Mouse (Mus musculus) neural tube, embryonic 11.5 days (tissue): ENCODE measurements around the gene Snx29. TPM values are rescaled to one million over a fixed set of nuclear protein-coding genes. Genes with fewer than 3 reads are reported as not detected.

Source experiments
- ATAC-seq: fragments of 200-750 bp; cut with Nextera tagmentation; 2 replicates; pipeline ENCODE4 v1.8.0; 2017; ENCODE audit warnings: moderate number of reproducible peaks, mild to moderate bottlenecking, moderate TSS enrichment, moderate library complexity; ENCODE audit not compliant: insufficient read depth, low FRiP score, low TSS enrichment
- DNase-seq: peaks from one replicate; pipeline ENCODE4 v3.0.0-alpha.2; 2015; ENCODE audit warnings: low spot score
- H3K27ac ChIP-seq: fragments of 300-500 bp; sonication (generic); 2 replicates; pipeline ENCODE4 v1.5.1; 2014; ENCODE audit warnings: low read depth, mild to moderate bottlenecking, low read length
- H3K27me3 ChIP-seq: fragments of 300-500 bp; sonication (generic); 2 replicates; pipeline ENCODE4 v1.6.1; 2014; ENCODE audit warnings: mild to moderate bottlenecking, low read length, mixed read lengths; ENCODE audit not compliant: control insufficient read depth, insufficient read depth
- H3K36me3 ChIP-seq: fragments of 300-500 bp; sonication (generic); 2 replicates; pipeline ENCODE4 v1.6.1; 2014; ENCODE audit warnings: mild to moderate bottlenecking, low read length, moderate library complexity, mixed read lengths; ENCODE audit not compliant: control insufficient read depth, insufficient read depth
- H3K4me1 ChIP-seq: fragments of 300-500 bp; sonication (generic); 2 replicates; pipeline ENCODE4 v1.6.1; 2014; ENCODE audit warnings: low read length, mixed read lengths; ENCODE audit not compliant: control insufficient read depth, insufficient read depth
- H3K4me2 ChIP-seq: fragments of 300-500 bp; sonication (generic); 2 replicates; pipeline ENCODE4 v1.6.1; 2014; ENCODE audit warnings: low read depth, mild to moderate bottlenecking, moderate library complexity
- H3K4me3 ChIP-seq: fragments of 300-500 bp; sonication (generic); 2 replicates; pipeline ENCODE4 v1.5.1; 2014; ENCODE audit warnings: low read depth, low read length
- H3K9ac ChIP-seq: fragments of 300-500 bp; sonication (generic); 2 replicates; pipeline ENCODE4 v1.6.1; 2014; ENCODE audit warnings: mild to moderate bottlenecking, low read length
- H3K9me3 ChIP-seq: fragments of 300-500 bp; sonication (generic); 2 replicates; pipeline ENCODE4 v1.6.1; 2016; ENCODE audit warnings: low read length; ENCODE audit not compliant: control insufficient read depth
- WGBS: fragments of 180-500 bp; shearing (Covaris S2); extraction: QIAGEN DNeasy Blood & Tissue Kit; methylation state at CpG from one replicate; pipeline ENCODE4 v1.1.7; 2014; 5-methylcytosine and 5-hydroxymethylcytosine counted together
- polyA plus RNA-seq: library from polyadenylated mRNA; unstranded; fragments of >200 nt; fragmentation: Nextera tagmentation; extraction: Ambion mirVana; gene quantifications from 2 replicates; pipeline ENCODE4 v1.2.1, GENCODE M21; 2014

Gene Snx29
- polyA plus RNA-seq, 1 experiment from 2014 or later, result 10.6 TPM

DNA sequence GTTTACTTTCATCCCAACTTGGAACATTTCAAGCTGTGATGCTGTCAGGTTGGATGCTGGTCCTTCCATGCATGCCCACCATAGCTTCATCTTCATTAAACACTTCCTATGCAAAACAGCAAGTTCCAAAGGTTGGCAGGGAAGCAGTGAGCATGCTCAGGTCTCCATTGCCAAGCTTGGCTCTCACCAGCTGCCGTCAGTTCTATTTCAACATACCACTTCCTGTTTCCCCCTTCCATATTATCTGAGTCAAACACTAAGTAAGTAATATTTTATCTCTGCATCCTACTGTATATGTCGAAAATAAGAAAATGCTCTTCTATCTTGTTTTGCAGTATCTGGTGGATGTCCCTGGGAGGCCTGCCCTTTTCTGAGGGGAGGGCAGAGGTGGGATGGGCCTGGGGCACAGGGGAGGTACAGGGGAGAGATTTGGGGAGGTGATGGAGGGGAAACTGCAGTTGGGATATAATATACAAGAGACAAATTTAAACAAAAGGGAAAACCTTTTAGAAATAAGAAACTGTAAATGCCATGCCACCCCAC, 309.6 kb downstream of the Snx29 start:
- H3K4me1 ChIP-seq, result peaks cover 6% of the 10 kb centered on the region
- no peak for ATAC-seq
- H3K27ac ChIP-seq, result no peak overlapping the region
- no peaks in the 10 kb centered on the region for H3K9me3 ChIP-seq
- H3K4me3 ChIP-seq, result no peak overlapping the region
- no peaks in the 10 kb centered on the region for H3K36me3 ChIP-seq
- no peak overlapping the region for H3K4me2 ChIP-seq
- 80% methylated on average over 2 of the region's 2 CpGs for WGBS
- no peaks in the 10 kb centered on the region for H3K27me3 ChIP-seq
- DNase-seq, result no peak
- H3K9ac ChIP-seq, result no peak overlapping the region

DNA sequence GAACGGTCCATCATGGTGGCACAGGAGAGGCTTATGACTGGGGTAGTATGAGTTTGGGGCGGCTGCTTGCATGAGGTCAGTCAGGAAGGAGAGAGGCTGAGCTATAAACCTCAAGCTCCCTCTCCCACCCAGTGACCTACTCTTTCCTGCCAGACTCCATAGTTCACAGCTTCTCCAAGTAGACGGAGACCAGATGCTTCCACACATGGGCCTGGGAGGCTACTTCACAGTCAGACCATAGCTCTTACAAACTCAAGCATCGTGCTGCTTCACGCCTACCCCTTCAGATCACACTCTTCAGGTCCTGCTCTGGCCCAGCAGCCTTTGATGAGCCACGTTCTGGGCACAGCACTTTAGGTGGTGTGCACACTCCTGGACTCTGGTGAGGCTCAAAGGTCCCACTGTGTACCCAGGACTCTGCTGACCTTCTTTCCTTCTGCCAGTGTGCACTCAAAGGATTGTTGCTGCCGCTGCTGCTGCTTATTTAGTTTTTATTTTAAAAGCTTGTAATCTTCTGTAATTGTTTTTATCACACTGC, 313.6 kb downstream of the Snx29 start:
- no peaks in the 10 kb centered on the region for H3K9me3 ChIP-seq
- ATAC-seq (no peak), DNase-seq (no peak)
- no peak overlapping the region for H3K9ac ChIP-seq
- H3K4me3 ChIP-seq, result no peak overlapping the region
- no peaks in the 10 kb centered on the region for H3K36me3 ChIP-seq
- no peaks in the 10 kb centered on the region for H3K27me3 ChIP-seq
- 72% methylated on average over 7 of the region's 7 CpGs for WGBS
- H3K4me2 ChIP-seq, result no peak overlapping the region
- H3K27ac ChIP-seq, result no peak overlapping the region
- H3K4me1 ChIP-seq, result peaks cover 6% of the 10 kb centered on the region

DNA sequence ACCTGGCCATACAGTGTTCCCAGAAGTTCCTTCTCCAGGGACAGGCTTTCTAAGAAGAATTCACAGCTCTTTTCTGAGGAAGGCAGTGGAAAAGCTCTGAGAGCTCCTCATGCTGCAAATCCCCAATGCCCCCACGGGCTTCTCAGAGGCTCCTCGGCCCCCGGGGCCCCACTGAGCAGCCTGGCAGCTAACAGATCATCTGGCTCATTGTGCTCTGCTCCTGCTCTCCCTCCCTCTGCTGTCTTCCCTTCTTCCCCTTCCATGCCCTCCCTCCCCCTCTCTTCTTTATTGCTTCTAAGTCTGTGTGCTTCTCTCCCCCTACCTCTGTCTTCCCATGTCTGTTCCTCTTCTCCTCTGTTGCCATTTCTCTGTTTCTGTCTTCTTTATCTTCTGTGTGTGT, 314.2 kb downstream of the Snx29 start:
- Histone ChIP-seq H3K4me2 (no peak overlapping the region), H3K27ac (no peak overlapping the region)

DNA sequence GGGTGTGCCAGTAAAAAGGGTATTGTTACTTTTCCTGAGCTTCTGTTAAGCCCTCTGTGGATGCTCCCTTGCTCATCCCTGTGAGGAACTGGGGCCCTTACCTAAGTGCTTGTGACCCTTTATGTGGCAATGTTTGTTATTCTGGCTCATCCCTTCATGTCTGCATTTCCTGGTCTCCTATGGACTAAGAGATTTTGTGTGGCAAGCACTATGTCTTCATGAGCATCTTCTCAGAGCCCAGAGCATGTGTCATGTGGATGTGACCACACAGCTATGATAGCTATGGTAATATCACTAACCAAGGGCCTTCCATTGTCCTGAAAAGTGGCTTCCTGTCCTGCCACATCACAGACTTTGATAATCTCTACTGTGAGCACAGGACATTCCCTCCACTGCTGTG, 315.1 kb downstream of the Snx29 start:
- Histone ChIP-seq H3K9me3 (no peaks in the 10 kb centered on the region), H3K4me3 (no peak overlapping the region), H3K4me1 (peaks cover 6% of the 10 kb centered on the region), H3K36me3 (no peaks in the 10 kb centered on the region), H3K9ac (no peak overlapping the region), H3K27me3 (no peaks in the 10 kb centered on the region), H3K27ac (no peak overlapping the region), H3K4me2 (no peak overlapping the region)
- ATAC-seq (no peak), DNase-seq (no peak)

More for the DNA sequence above, 314.2 kb downstream of the Snx29 start:
- 0% methylated on average over 3 of the region's 3 CpGs for WGBS
- Histone ChIP-seq H3K4me3 (no peak overlapping the region), H3K27me3 (no peaks in the 10 kb centered on the region), H3K4me1 (peaks cover 6% of the 10 kb centered on the region), H3K9ac (peak overlapping the region; percentile 15; the same call in 1 of the 2 replicates), H3K9me3 (no peaks in the 10 kb centered on the region), H3K36me3 (no peaks in the 10 kb centered on the region)
- DNase-seq (no peak), ATAC-seq (no peak)

DNA sequence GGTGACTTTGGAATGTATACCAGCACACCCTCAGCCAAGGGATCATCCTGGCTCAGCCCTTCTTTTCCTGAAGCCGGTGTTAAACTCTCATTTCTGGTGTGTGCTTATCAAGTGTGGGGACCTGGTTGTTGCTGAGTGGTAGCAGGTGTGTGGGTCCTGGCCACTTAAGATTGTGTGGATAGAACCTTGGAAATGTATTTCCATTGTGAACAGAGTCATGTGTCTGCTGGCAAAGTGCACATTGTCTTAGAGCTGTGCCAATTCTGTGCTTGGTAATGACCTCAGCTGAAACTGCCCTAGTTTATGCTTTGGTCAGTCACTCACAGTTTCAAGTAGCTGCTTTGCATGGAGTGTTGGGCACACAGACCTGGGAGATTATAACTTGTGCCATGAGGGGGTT, 316.0 kb downstream of the Snx29 start:
- WGBS, result 82% methylated on average over 1 of the region's 1 CpGs
- no peak for DNase-seq
- H3K9me3 ChIP-seq, result no peaks in the 10 kb centered on the region
- H3K4me2 ChIP-seq, result no peak overlapping the region
- no peaks in the 10 kb centered on the region for H3K27me3 ChIP-seq
- no peak for ATAC-seq
- H3K4me3 ChIP-seq, result no peak overlapping the region
- no peaks in the 10 kb centered on the region for H3K36me3 ChIP-seq
- no peak overlapping the region for H3K27ac ChIP-seq
- H3K9ac ChIP-seq, result no peak overlapping the region
- H3K4me1 ChIP-seq, result peaks cover 6% of the 10 kb centered on the region

DNA sequence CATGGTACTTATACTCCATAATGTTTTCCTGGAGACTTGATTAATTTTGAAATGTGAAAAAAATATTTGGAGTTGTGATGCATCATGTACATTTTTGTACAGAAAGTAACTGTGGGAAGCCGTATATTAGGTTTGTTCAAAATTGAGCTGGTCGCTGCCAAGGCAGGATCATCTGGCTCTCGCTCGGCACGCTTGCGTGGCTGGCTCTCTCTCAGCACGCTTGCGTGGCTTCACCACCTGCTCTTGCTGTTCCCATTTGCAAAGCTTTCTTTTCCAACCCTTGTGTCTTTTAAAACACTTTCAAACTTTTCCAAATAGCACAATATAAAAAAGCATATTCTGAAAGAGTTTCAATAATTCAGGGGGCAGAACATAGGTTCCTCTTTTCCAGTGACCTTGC, 317.2 kb downstream of the Snx29 start:
- Histone ChIP-seq H3K9ac (no peak overlapping the region), H3K27me3 (no peaks in the 10 kb centered on the region), H3K36me3 (no peaks in the 10 kb centered on the region), H3K4me2 (no peak overlapping the region), H3K9me3 (no peaks in the 10 kb centered on the region), H3K4me3 (no peak overlapping the region), H3K4me1 (peaks cover 6% of the 10 kb centered on the region), H3K27ac (no peak overlapping the region)
- ATAC-seq (no peak), DNase-seq (no peak)
- 93% methylated on average over 8 of the region's 8 CpGs for WGBS

DNA sequence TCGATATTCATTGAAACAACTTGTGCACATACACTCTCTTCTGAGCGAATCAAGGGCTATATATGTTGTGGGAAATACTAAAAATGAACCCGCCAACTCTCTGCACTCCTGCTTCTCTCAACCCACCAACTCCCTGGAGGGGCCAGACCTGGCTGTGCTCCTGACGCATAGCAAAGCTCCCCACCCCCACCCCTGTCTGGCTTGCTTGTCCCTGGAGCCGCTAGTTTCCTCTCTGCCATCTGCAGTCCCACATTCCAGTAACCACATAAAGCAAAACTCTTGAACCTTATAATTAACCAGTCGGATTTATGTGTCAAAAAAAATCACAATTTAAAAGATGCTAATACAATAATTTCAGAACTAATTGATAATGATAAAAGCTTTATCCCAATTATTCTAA, 320.9 kb downstream of the Snx29 start:
- Histone ChIP-seq H3K9me3 (no peaks in the 10 kb centered on the region), H3K9ac (no peak overlapping the region), H3K36me3 (no peaks in the 10 kb centered on the region), H3K4me1 (no peaks in the 10 kb centered on the region), H3K4me3 (no peak overlapping the region), H3K27ac (no peak overlapping the region), H3K27me3 (no peaks in the 10 kb centered on the region), H3K4me2 (no peak overlapping the region)
- DNase-seq (no peak), ATAC-seq (no peak)
- WGBS, result 70% methylated on average over 6 of the region's 6 CpGs

DNA sequence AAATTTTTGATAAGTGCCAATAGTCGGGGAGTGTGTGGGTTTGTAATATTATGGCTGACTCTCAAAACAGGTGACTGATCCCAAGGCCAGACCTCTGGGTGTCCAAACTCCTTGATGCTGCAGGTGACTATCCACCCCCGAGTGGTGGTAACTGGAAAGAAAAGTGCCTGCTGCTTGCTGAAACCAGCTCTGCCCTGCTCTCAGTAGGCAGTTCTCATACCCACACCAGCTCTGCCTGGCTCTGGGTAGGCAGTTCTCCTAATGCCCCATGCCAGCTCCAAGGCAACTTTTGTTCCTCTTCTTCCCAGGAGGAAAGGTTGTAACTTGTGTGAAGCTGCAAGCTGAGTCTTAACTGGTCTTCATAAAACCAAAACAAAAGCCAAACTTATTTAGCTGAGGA, 321.7 kb downstream of the Snx29 start:
- no peak overlapping the region for H3K9ac ChIP-seq
- H3K27me3 ChIP-seq, result no peaks in the 10 kb centered on the region
- ATAC-seq (no peak), DNase-seq (no peak)
- WGBS, result 79% methylated on average over 2 of the region's 2 CpGs
- no peaks in the 10 kb centered on the region for H3K9me3 ChIP-seq
- no peak overlapping the region for H3K27ac ChIP-seq
- no peak overlapping the region for H3K4me3 ChIP-seq
- H3K36me3 ChIP-seq, result no peaks in the 10 kb centered on the region
- H3K4me1 ChIP-seq, result no peaks in the 10 kb centered on the region
- H3K4me2 ChIP-seq, result no peak overlapping the region

DNA sequence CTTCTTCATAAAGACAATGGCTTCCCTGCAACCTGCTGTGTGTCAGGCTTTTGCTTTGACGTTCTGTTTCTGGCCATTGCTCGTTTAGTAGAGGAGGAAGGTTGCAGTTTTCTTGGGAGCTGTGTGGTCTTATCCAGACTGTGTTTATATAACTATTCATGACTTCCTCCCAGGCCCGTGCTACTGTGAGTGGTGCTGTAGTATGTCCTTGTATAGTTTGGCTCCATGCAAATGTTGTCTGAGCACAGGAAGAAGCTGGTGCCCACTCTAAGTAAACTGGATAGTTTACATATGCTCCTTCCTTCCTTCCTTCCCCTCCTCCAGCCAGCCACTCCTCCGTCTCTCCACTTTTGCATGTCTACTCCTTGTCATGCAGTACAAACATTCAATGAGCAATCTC, 323.0 kb downstream of the Snx29 start:
- no peak for DNase-seq
- WGBS, result 42% methylated on average over 4 of the region's 4 CpGs
- no peak for ATAC-seq

More for the DNA sequence above, 323.0 kb downstream of the Snx29 start:
- Histone ChIP-seq H3K9me3 (no peaks in the 10 kb centered on the region), H3K4me3 (no peak overlapping the region), H3K27ac (no peak overlapping the region), H3K9ac (no peak overlapping the region), H3K4me1 (no peaks in the 10 kb centered on the region), H3K36me3 (no peaks in the 10 kb centered on the region), H3K4me2 (no peak overlapping the region), H3K27me3 (no peaks in the 10 kb centered on the region)
